Mouse (Mus musculus) layer of hippocampus, adult 9-10 months (tissue): ENCODE results near the gene Garnl3.

ENCODE experiments used
- DNase-seq: peaks from one replicate; pipeline ENCODE4 v3.0.0; 2022; ENCODE audit warnings: low spot score

Garnl3 gene

DNA sequence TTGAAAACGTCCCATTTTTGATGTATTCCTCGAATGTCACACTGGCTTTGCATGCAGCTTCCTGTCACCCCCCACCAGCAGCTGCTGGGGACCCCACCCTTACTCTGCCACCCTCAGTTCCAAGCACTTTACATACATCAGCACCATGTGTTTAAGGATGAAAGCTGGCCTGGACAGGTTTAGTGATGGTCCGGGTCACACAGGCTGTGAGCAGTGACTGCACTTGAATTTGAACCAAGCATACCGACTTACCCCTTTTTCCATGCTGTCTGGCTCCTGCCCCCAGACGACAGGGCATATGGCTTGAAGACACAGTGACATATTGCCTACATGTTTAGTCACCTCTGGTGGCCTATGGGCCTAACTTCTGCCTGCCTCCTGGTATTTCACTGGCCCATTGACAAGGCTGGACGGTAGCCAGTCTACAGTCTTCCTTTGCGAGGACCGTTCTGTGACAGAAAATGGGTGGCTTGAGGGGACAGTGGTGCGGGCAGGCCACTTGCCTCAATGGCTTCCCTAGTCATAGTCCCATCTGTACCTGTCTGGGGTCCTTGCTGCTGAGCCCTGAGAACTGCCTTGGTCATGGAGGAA is 163.3 kb downstream of the Garnl3 start:
- DNase-seq: no peak

DNA sequence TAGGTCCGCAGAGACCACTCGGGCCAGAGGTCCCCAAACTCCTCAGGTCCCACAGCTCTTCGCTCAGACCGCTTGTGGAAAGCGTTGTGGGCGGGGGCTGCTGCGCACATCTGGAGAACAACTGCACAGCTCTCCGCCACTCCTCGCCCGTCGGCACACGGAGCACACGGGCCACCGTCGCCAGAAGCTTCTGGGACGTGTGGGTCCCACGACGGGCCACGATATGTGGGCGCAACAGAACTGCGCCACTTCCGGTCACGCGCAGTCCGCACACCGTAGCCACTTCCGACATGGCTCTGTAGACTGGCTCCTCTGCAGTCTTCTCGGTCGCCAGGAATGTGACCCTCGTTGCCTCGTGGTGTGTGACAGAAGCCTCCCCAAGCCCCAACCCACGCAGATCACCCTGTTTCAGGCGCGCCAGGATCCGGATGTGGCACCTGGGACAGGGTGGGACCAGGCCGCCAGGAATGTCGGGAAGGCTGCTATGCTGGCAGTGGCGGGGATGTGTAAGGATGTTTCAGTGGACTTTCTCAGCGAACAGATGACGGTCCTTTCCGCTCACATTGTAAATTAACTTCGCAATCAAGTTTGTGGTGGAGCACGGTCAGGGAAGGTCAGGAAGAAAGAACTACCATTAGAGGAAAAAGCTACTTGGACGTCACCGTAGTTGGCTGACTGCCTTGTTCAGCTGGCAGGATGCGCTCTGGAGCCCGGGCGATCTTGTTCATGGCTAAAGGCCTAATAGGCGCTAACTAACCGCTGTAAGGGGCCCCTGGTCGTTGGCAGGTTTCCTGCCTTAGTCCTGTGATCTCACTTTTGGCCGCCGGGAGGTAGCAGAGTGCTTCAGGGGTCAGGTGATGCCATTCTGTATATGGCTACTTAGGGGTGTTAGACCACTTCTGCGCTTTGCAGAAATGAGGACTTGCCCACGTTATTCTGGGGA is 164.5 kb downstream of the Garnl3 start:
- no peak for DNase-seq

DNA sequence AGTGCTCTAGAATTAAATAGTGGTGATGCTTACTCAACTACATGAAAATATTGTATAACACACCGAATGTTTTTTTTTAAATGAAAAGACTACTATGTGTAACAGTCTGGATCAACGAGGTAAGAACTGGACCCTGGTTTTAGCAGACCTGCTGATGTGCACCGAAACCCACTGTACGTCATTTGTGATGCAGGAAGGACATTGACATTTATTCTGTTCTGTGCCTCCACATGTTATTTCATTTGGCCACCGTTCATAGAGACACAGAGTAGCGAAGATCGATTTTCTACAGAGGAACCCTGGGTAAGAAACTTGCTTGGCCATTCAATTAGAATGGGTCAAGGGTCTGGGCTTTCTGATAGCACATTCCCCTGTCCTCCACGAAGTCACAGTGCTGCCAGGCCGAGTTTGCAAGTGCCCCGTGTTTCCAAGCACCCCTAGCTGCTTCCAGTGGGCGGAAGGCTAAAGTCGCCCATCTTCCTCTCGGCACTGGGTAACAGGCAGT is 165.2 kb downstream of the Garnl3 start:
- no peak for DNase-seq

DNA sequence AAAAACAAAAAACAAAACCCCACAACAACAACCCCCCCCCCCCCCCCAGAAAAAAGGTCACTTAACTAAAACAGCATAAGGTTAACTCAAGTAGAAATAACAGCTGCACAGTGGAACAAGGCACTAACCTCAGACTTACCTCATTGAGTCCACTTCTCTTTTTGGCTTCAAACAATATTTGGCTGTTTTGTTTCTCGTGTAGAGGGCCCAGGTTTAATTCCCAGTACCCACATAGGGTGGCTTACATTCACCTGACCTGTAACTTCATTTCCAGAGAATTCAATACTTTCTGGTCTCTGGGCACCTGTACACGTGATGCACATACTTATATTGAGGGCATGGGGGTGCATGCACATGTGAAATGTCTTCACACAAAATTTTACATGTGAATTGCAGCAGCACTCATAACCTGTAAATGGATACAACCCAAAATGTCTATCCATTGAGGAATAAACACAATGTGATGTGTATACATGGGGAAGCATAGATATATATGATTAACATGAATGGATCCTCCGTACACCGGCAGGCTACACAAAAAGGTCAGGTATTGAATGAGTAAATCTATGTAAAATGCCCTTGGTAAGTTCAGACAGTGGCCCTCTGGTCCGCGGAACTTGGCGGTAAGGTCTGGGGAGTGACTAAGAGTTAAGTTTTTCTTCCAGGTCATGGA is 165.8 kb downstream of the Garnl3 start:
- DNase-seq: no peak

DNA sequence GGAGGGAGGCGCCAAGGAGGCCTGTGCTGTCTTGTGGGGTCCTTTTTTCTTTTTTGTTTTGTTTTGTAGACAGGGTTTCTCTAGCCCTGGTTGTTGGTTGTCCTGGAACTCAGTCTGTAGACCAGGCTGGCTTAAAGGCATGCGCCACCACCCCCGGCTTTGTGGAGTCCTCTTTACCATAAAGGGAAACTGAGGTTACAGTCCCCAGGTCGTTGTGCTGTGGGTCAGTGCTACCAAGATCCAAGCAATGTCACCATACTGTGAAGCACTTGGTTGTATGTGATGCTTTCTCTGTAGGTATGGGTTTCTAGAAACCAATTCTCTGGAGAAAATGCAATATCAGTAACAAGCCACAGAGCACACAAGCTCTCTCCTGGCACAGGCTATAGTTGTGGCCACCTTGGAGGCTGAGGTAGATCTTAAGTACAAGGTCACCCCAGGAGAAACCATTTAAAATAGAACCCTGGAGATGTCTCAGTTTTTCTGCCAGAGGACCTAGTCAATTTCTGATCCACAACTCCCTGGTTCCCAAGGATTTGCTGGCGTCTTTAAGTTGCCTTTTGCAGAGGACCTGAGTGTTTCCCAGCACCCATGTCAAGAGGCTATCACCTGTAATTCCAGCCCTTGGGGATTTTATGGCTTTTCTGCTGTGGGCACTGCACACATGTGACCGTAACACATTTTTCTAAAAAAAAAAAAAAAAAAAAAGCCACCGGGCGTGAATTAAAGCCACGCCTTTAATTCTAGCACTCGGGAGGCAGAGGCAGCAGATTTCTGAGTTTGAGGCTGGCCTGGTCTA is 166.6 kb downstream of the Garnl3 start:
- no peak for DNase-seq

DNA sequence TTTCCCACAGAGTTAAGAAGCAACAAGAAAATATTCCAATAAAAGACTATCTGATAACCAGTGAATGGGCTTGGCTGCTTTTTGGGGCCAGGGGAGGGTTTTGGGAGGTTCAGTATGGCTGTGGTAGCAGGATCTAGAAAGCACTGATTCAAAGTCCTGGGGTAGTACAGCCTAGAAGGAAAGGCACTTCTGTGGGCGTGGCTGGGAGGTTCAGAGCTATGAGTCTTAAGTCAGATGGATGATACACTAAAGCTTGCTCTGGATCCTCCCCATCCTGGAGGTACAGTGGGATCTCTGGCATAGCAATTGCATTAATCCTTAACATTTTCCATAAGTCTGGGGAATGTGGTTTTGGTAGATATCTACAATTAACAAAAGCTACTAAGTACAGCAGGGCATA is 167.5 kb downstream of the Garnl3 start:
- DNase-seq: no peak

DNA sequence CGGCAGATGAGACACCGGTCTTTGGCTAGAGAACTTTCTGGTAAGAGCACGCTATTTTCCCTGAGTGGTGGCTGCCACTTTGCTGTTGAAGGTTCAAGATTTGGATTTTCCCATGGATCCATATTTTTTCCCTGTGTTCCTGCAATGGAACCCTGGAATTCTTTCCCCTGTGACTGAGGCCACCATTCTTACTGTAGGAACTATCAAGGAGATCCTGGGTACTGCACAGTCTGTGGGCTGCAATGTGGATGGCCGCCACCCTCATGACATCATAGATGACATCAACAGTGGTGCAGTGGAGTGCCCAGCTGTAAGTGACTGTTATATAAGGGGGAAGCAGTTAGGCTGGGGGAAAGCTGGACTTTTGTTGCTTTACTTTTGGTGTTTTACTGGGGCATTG is 167.9 kb downstream of the Garnl3 start:
- DNase-seq: no peak

DNA sequence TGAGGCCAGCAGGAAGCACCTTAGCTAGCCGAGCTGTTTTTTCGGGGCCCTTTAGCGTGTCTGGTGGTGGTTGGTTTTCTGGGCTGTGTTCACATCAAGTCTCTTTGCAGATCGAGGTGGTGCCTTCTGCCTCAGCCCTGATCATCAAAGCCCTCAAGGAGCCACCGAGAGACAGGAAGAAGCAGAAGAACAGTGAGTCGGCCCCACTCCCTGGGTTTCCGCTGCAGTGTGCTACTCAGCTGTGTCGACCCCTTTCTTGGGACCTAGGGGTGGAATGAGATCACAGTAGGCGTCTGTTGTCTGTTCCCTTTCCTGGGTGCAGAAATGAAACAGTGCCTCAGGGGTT is 168.6 kb downstream of the Garnl3 start:
- DNase-seq: no peak

DNA sequence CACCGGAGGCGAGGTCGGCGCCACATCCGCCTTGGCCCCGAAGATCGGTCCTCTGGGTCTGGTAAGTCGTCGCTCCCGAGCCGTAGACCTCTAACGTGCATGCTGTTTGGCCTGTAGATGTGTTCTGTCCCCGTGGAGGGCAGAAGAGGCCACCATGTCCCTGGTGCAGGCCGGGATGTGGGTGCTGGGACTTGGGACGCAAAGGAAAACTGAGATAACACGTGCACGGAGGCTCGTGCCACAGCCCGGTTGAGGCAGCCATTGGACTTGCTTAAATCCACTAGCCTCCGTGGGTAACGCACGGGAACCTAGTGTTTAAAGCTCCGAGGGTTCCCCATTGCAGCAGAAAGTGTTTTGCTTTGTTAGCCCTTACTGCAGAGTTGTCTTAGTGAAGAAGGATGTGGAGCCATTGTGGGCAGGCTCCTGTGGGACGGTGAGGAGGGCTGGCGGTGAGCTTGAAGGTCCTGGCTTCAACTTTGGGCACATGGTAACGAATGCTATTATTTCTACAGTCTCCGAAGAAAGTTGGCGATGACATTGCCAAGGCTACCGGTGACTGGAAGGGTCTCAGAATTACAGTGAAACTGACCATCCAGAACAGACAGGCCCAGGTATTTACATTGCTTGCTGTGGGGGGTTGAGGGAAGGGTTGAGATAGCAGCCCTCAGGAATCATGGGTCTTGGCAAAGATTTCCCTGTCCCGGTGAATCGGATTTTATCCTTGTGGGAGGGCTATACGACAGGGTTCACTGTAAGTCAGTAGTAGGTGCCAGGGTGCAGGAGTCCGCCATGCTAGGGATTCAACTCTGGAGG is 169.2 kb downstream of the Garnl3 start:
- no peak for DNase-seq

DNA sequence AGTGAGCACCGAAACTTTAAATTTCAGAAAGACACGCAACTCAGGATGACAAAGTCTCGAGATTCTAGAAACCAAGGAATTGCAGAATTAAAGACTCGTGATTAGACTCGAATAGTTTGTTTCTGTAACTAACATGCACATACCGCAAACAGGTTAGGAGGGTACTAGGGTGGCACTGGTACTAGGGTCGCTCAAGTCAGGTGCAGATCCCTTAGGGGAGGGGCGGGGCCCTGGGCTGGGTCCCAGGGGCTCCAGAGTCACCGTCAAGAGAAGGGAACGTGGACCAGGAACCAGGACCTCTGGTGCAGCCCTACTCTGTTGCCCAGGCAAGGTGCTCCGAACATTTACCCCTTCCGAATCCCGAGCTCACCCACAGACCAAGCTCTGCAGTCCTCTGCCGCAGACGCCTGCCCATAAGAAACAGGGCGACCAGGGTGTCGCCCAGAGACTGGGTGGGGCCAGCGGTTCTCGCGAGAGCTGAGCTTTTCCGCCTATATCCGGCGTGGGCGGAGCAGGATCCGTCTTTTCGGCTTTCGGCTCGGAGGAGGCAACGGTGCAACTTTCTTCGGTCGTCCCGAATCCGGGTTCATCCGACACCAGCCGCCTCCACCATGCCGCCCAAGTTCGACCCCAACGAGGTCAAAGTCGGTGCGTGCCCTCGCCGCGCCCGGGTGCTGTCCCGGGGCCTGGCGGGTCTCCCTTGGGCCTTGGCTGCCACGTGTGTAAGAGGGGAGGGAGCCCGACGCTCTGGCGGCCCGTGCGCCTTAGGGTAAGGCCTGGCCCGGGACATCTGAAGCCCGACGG is 170.1 kb downstream of the Garnl3 start, which contains the start of the genes Rpl12 and Lrsam1:
TSS of gene Rpl12 (plus strand) at position 368 of the 804 bp plus-strand sequence.
TSS of gene Lrsam1 (minus strand) at position 423 of the 804 bp plus-strand sequence.
- peak; percentile 88 for DNase-seq

DNA sequence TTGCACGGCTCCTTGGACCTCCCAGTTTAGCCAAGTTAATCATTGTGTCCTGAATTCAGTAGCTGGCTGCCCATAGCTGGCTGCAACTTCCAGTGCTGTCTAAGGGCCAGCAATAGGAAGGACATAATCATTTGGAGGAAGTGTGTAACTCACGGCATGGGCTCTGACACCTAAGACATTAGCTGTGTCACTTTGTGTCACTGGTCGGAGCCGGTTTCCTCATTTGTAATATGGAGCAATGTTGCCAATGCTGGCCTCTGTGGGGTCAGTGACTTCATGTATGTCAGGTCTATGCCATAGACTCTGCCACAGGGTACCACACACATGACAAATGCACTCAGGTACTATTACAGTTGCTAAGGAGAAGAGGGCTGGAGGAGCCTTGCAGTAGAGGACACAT is 171.2 kb downstream of the Garnl3 start:
- DNase-seq: no peak

DNA sequence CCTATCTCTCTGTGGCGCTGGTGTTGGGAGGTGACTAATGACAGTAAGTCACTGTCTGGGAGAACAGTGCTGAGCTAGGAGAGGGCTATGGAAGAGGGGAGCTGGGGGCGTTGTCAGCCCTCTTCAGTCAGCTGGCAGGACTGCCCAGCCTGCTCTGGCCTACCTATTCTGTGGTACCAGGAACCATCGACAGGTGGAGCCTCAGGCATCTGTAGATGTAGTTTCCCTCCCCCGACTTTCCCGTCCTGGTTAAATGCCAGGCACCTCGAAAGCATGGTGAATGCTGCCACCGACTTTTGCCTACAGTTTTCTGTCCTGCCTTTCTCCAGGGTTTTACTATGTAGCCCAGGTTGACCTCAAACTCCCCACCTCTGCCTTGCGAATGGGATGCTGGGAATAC is 174.1 kb downstream of the Garnl3 start:
- no peak for DNase-seq

DNA sequence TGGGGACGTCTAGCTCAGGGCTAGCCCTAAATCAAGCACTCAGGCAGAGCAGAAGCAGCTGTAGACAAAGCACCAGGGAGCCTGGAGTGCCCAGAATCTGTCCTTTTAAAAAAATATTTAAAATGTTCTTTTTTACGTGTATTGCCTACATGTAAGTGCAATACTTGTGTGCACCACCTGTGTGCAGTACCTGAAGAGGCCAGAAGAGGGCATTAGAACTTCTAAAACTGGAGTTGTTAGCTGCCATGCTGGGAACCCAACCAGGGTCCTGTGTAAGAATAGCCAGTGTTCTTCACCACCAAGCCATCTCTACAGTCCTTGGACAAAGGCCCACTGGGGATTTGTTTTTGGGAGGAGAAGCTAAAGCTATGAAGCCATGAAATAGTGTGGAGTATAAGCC is 176.9 kb downstream of the Garnl3 start:
- DNase-seq: no peak

DNA sequence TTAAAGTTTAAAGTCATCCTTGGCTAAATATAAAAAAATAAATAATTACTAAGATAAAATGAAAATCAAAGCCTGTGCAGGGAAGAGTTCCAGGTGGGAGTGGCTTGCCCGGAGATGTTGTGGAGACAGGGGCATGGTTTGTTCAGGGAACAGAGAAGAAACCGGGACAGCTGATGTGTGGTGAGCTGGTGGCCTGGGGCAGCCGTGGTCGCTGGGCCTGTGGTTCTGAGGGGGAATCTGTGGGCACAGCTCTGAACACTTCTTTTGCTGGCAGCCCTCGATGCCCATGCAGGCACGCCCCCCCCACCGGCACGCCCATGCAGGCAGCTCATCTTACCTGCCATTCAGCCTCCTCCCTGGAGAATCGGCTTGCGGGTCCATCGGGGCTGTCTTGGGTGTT is 184.0 kb downstream of the Garnl3 start:
- no peak for DNase-seq

DNA sequence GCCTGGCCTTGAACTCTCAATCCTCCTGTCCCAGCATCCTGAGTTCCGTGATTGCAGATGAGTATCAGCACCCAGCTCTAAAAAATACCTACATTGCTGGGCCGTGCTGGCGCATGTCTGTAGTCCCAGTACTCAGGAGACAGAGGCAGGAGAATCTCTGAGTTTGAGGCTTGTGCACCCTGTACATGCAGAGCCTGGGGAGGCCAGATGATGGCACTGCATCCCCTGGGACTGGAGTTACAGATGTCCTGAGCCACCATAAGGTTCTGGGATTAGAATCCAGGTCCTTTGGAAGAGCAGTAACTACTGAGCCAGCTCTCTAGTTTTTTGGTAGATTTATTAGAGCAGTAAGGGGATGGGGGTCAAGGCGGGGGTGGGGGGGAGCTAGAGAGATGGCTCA is 191.0 kb downstream of the Garnl3 start:
- DNase-seq: no peak

DNA sequence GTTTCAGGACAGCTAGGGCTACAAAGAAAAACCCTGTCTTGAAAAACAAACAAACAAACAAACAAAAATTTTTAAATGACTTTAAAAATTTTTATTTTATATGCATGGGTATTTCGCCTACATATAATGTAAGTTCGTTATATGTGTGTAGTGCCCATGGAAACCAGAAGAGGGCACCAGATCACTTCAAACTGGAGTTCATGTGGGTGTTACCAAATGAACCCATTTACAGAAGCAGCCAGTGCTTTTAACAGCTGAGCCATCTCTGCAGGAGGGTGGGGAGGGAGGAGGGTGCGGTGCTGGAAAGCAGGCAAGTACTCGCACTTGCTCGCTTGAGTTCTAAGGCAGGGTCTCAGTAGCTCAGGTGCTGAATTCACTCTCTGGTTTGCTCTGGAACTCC is 192.0 kb downstream of the Garnl3 start:
- DNase-seq: peak; percentile 42

DNA sequence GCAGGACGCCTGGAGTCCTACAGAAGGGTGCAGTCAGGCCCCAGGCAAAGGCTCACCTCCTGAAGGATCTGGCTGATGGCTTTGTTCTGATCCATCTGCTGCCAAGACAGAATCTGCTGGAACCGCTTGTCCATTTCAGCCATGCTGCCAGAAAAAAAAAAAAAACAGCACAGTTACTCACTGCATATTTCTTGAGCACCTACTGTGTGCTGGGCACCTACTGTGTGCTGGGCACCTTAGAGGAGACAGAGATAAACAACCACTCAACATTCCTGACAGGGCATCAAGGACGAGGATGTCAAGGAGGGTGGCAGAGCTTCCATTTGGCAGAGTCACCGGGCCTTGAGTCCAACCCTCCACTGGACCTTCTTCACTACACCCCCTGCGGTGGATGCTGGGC is 192.7 kb downstream of the Garnl3 start:
- DNase-seq: no peak
